In the genomic region with DNA sequence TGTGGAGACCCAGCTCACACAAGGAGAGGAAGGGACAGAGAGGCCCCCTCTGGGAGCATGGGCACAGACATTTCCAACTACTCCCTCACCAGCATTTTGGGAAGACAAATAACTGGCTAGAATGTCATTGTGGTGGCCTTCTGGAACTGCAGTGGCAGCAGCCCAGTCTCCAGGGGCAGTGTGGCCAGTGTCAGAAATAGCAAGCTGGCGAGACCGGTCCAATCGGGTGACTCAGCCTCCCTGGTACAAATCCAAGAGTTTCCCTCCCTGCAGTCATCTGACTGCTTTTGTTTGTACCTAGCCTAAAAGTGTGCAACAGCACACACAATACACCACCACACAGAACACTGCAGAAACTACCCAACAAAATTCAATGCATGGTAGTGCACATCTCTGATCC, we compare ENCODE assay signal across 12 mouse cellular contexts. TPM values are rescaled to one million over a fixed set of nuclear protein-coding genes. Genes with fewer than 3 reads are reported as not detected.
DNase-seq lines count a peak whose midpoint lies in the region; ATAC-seq and TF ChIP-seq lines count a peak whose summit lies in the region.
"Had no signal": no experiment of that assay in that cellular context is flagged by ENCODE, and none has a peak within 500 bp of the region (broad histone marks: within the 10 kb centered on the region; RNA-seq: fewer than 3 reads in every experiment).

No protein-coding gene starts in this region.

- TF ChIP-seq POLR2A in myocyte (IDR thresholded peaks at IDR 0.05; ENCODE audit: insufficient read length, low read depth): no peak

- H3K27me3 ChIP-seq in myocyte (ENCODE audit: control insufficient read depth, insufficient read depth, insufficient read length): peaks cover 5% of the 10 kb centered on the region

- H3K4me2 ChIP-seq in myocyte (ENCODE audit: low read depth): peak overlapping the region; percentile 3

- H3K36me3 ChIP-seq in myocyte (ENCODE audit: control insufficient read depth, insufficient read depth): no peaks in the 10 kb centered on the region

- no peak overlapping the region for H3K4me3 ChIP-seq in myocyte
- H3K4me3 ChIP-seq: megakaryocyte, embryonic 14.5 days had no signal

- no peak for ATAC-seq in megakaryocyte-erythroid progenitor cell, adult 5-6 weeks (replicated peaks; ENCODE audit: low FRiP score, low TSS enrichment, poor library complexity, severe bottlenecking)
- ATAC-seq in erythroid progenitor cell, adult 5-6 weeks (replicated peaks; ENCODE audit: low FRiP score, poor library complexity, severe bottlenecking): no peak

- H3K79me2 ChIP-seq in myocyte (ENCODE audit: control insufficient read depth, insufficient read depth): no peaks in the 10 kb centered on the region

- peak; percentile 56 to 66 for DNase-seq in lung, adult 18-20 months
- DNase-seq in lung, postnatal 4 days: no peak
- DNase-seq in adrenal gland, postnatal 25 days: peak; percentile 83
- DNase-seq in gonadal fat pad, adult 2 months (ENCODE audit: low read depth): peak; percentile 5
- no peak for DNase-seq in yolk sac, embryonic 10.5 days (ENCODE audit: low spot score)
- DNase-seq: left cerebral cortex, postnatal 4 days had no signal

- H3ac ChIP-seq in myocyte (ENCODE audit: control insufficient read depth, insufficient read length): no peak overlapping the region

TF ChIP-seq in myocyte, 11 proteins besides CTCF, POLR2A, EP300 and RAD21:
- TF ChIP-seq E2F4 (IDR thresholded peaks at IDR 0.05; ENCODE audit: insufficient read depth) (no peak), CEBPB (IDR thresholded peaks at IDR 0.05; ENCODE audit: insufficient read depth, poor library complexity, severe bottlenecking) (no peak), USF1 (IDR thresholded peaks at IDR 0.05; ENCODE audit: low read depth) (no peak), REST (IDR thresholded peaks at IDR 0.05; ENCODE audit: insufficient read depth, insufficient read length) (no peak), SRF (IDR thresholded peaks at IDR 0.05; ENCODE audit: control insufficient read depth, insufficient read length, low read depth) (no peak), MYOD1 (IDR thresholded peaks at IDR 0.05; ENCODE audit: control insufficient read depth in 1 of 3, insufficient read length in 2 of 3, low read depth in 2 of 3) (peak in 1 of 3 experiments; percentile 11), TCF12 (IDR thresholded peaks at IDR 0.05; ENCODE audit: insufficient read depth, poor library complexity, severe bottlenecking) (no peak), POLR2AphosphoS2 (IDR thresholded peaks at IDR 0.05; ENCODE audit: insufficient read length, low read depth) (no peak), MYOG (IDR thresholded peaks at IDR 0.05; ENCODE audit: control insufficient read depth in 1 of 3, insufficient read depth in 1 of 3, insufficient read length in 2 of 3, low read depth in 2 of 3) (peak in 1 of 3 experiments; percentile 44), TCF3 (IDR thresholded peaks at IDR 0.05; ENCODE audit: insufficient read length, low read depth) (no peak), MAX (IDR thresholded peaks at IDR 0.05; ENCODE audit: low read depth) (no peak)
TF ChIP-seq in myocyte: peak in this region for 2.

RNA-seq across cellular contexts. Expression of gene Mas1, which starts 35.7 kb away (rescaled TPM):
- not detected in 2 replicates for total RNA-seq in adrenal gland, postnatal 25 days (2021)
- polyA plus RNA-seq in gonadal fat pad, adult 2 months (2012; rRNA removed): 0.19 and 0.27 TPM in 2 replicates
- 0.10 TPM for polyA plus RNA-seq in myocyte (2012; fragmentation: generic; extraction: Trizol)
- not detected in 2 replicates for total RNA-seq in megakaryocyte-erythroid progenitor cell, adult 5-6 weeks (2014; fragmentation: Nextera tagmentation)
- not detected in 2 replicates for total RNA-seq in megakaryocyte-erythroid progenitor cell, adult 5-6 weeks (2017)
- not detected in 2 replicates for total RNA-seq in erythroid progenitor cell, adult 5-6 weeks (2015; ENCODE audit: low replicate concordance)
- total RNA-seq in erythroid progenitor cell, adult 5-6 weeks (2017; ENCODE audit: low replicate concordance): not detected in 2 replicates
- total RNA-seq: MEL had no signal

RNA-seq across cellular contexts. Expression of gene Mrgprh, which starts 43.6 kb away (rescaled TPM):
- not detected in 2 replicates for total RNA-seq in adrenal gland, postnatal 25 days (2021)
- 0.46 and 0.53 TPM in 2 replicates for polyA plus RNA-seq in gonadal fat pad, adult 2 months (2012; rRNA removed)
- not detected for polyA plus RNA-seq in myocyte (2012; fragmentation: generic; extraction: Trizol)
- not detected in 2 replicates for total RNA-seq in megakaryocyte-erythroid progenitor cell, adult 5-6 weeks (2014; fragmentation: Nextera tagmentation)
- total RNA-seq in megakaryocyte-erythroid progenitor cell, adult 5-6 weeks (2017): not detected in 2 replicates
- not detected in 2 replicates for total RNA-seq in erythroid progenitor cell, adult 5-6 weeks (2015; ENCODE audit: low replicate concordance)
- not detected in 2 replicates for total RNA-seq in erythroid progenitor cell, adult 5-6 weeks (2017; ENCODE audit: low replicate concordance)
- total RNA-seq: left cerebral cortex, postnatal 4 days; MEL had no signal
- polyA plus RNA-seq: kidney, embryonic 16.5 days had no signal

Comparison
In these comparisons a context has a peak if more than half of its experiments do, and no peak if none do; other contexts are left out.
1. DNase-seq: peak in lung, adult 18-20 months (2 of 2), adrenal gland, postnatal 25 days (single experiment) and gonadal fat pad, adult 2 months (single experiment); none in lung, postnatal 4 days (0 of 2) and yolk sac, embryonic 10.5 days (single experiment).